Mouse (Mus musculus) ES-E14 (cell line): ENCODE data around the gene Copz1.

Experiments
- MAFK ChIP-seq: IDR thresholded peaks from 2 replicates; pipeline ENCODE4 v1.6.1; 2014; ENCODE audit warnings: mild to moderate bottlenecking, low read depth, low read length, inconsistent platforms; ENCODE audit not compliant: insufficient read depth
- ZC3H11A ChIP-seq: IDR thresholded peaks from 2 replicates; pipeline ENCODE4 v1.6.1; 2012; ENCODE audit warnings: low read depth, mild to moderate bottlenecking, inconsistent platforms, low read length, borderline replicate concordance
- ZNF384 ChIP-seq: IDR thresholded peaks from 2 replicates; pipeline ENCODE4 v1.6.1; 2012; ENCODE audit warnings: low read depth, low read length, inconsistent platforms

- TF ChIP-seq ZC3H11A: no peak
- no peak for TF ChIP-seq ZNF384
- TF ChIP-seq MAFK: no peak
Observed at GRCm38 (mm10) chr15:103338829-103339165, 66.3 kb downstream of the Copz1 start.
